Mouse (Mus musculus) liver, embryonic 14.5 days (tissue): ENCODE measurements around the gene Hoxb4. TPM values are rescaled to one million over a fixed set of nuclear protein-coding genes. Genes with fewer than 3 reads are reported as not detected.

Experiments used
- ATAC-seq: fragments of 200-750 bp; cut with Nextera tagmentation; 2 replicates; pipeline ENCODE4 v1.8.0; 2017; ENCODE audit warnings: moderate number of reproducible peaks, mild to moderate bottlenecking, moderate library complexity; ENCODE audit not compliant: insufficient read depth
- DNase-seq, 3 experiments: peaks; one replicate each; pipeline ENCODE4 v3.0.0-alpha.2; 2012 to 2013; ENCODE audit warnings: low read depth in 3 of 3, low spot score in 3 of 3
- H3K27ac ChIP-seq: fragments of 300-500 bp; sonication (generic); 2 replicates; pipeline ENCODE4 v1.5.1; 2014; ENCODE audit warnings: moderate library complexity, mild to moderate bottlenecking, control low read depth, inconsistent platforms
- H3K27me3 ChIP-seq: fragments of 300-500 bp; sonication (generic); 2 replicates; pipeline ENCODE4 v1.6.1; 2014; ENCODE audit warnings: mild to moderate bottlenecking, low read length, moderate library complexity; ENCODE audit not compliant: control insufficient read depth, insufficient read depth
- H3K36me3 ChIP-seq: fragments of 300-500 bp; sonication (generic); replicated peaks from 2 replicates; pipeline ENCODE4 v1.6.1; 2014; ENCODE audit warnings: low read depth; ENCODE audit not compliant: control insufficient read depth, insufficient read depth
- H3K4me1 ChIP-seq, 2 experiments: fragments of 200-500 bp in 1 of 2; fragments of 300-500 bp in 1 of 2; sonication (generic) in 1 of 2; replicated peaks; 2 replicates each; pipeline ENCODE4 v1.6.1; 2012 to 2014; ENCODE audit warnings: antibody characterized with exemption in 1 of 2, inconsistent platforms in 1 of 2, low read length in 1 of 2; ENCODE audit not compliant: control insufficient read depth in 2 of 2, insufficient read depth in 2 of 2
- H3K4me2 ChIP-seq: fragments of 300-500 bp; sonication (generic); 2 replicates; pipeline ENCODE4 v1.6.1; 2014; ENCODE audit warnings: low read depth, mild to moderate bottlenecking, control low read depth, moderate library complexity
- H3K4me3 ChIP-seq, 2 experiments: fragments of 200-500 bp in 1 of 2; fragments of 300-500 bp in 1 of 2; sonication (generic) in 1 of 2; 2 replicates each; pipeline ENCODE4 v1.5.1; 2012 to 2014; ENCODE audit warnings: low read depth in 2 of 2, low read length in 2 of 2, mild to moderate bottlenecking in 2 of 2, control low read depth in 1 of 2, inconsistent platforms in 1 of 2, moderate library complexity in 1 of 2; ENCODE audit not compliant: insufficient read depth in 1 of 2
- H3K9ac ChIP-seq: fragments of 300-500 bp; sonication (generic); replicated peaks from 2 replicates; pipeline ENCODE4 v1.6.1; 2014; ENCODE audit warnings: mild to moderate bottlenecking, control low read depth, moderate library complexity
- H3K9me3 ChIP-seq: fragments of 300-500 bp; sonication (generic); 2 replicates; pipeline ENCODE4 v1.6.1; 2016; ENCODE audit warnings: low read length, mixed read lengths; ENCODE audit not compliant: control insufficient read depth
- CTCF ChIP-seq: IDR thresholded peaks from 2 replicates; pipeline ENCODE4 v1.5.1; 2016; ENCODE audit warnings: antibody characterized with exemption, low read depth, control low read depth
- EP300 ChIP-seq: IDR thresholded peaks from 2 replicates; pipeline ENCODE4 v1.6.1; 2016; ENCODE audit warnings: antibody characterized with exemption, low read depth
- WGBS: fragments of 180-500 bp; shearing (Covaris S2); extraction: QIAGEN DNeasy Blood & Tissue Kit; methylation state at CpG from one replicate; pipeline ENCODE4 v1.1.7; 2014; ENCODE audit not compliant: insufficient replicate concordance; 5-methylcytosine and 5-hydroxymethylcytosine counted together
- polyA plus RNA-seq, 2 experiments: library from polyadenylated mRNA; depleted of rRNA in 1 of 2; stranded (reverse) in 1 of 2; unstranded in 1 of 2; fragments of >200 nt; fragmentation: Nextera tagmentation in 1 of 2; extraction: Ambion mirVana in 1 of 2; gene quantifications; 2 replicates each; pipeline versions ENCODE4 v1.2.1 to v1.2.3; 2012 to 2014

The Hoxb4 gene
- polyA plus RNA-seq, 2 experiments = 0.06 to 0.48 TPM

DNA sequence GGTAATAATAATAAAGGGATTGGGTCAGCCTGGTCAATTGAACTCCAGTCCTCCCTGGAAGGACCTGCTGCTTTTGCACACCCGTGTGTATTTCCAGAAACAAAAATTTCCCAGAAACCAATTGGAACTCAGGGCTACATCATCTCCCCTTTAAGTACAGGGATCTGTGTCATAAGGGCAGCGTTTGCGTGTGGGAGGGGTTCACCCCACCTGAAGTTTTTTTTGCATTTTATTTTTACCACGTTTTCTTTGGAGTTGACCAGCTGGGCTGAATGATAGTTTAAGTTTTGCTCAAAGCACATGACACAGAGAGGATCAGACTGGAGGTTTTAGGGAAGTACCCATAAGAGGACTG, 24.5 kb downstream of the Hoxb4 start:
- H3K9me3 ChIP-seq = no peaks in the 10 kb centered on the region
- H3K27ac ChIP-seq = no peak overlapping the region
- TF ChIP-seq CTCF = no peak
- no peak for TF ChIP-seq EP300
- peaks cover 93% of the 10 kb centered on the region for H3K27me3 ChIP-seq
- no peak overlapping the region for H3K4me3 ChIP-seq
- no peak overlapping the region for H3K4me2 ChIP-seq
- ATAC-seq (no peak), DNase-seq (no peak)
- no peaks in the 10 kb centered on the region for H3K36me3 ChIP-seq
- no peaks in the 10 kb centered on the region for H3K4me1 ChIP-seq
- no peak overlapping the region for H3K9ac ChIP-seq
- WGBS = 9% methylated on average over 4 of the region's 4 CpGs

DNA sequence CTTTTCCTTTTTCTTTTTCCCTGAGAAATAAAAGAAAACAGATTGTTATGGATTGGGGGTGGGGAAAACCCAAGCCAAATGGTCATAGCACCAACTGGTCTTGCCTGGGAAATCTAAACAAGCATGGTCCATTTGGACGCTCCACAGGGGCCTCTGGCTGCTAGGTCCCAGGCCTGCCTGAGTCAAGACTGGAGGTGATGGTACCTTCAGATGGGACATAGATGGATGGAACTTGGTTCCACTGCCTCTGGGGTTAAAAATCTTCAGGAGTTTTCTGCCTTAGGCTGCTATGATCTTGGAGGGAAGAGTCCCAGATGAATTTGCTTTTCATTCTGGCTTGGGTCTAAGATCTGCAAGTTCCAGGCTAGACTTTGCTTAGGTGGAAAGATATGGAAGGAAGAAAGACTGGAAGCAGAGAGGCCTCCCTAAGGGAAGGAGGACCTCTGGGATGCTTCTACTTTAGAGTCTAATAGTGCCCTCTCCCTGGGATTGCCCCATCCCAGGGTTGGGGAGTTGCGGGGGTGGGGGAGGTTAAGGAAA, 25.2 kb downstream of the Hoxb4 start:
- Histone ChIP-seq H3K27me3 (peaks cover 88% of the 10 kb centered on the region), H3K27ac (no peak overlapping the region), H3K9ac (no peak overlapping the region), H3K4me1 (no peaks in the 10 kb centered on the region), H3K36me3 (no peaks in the 10 kb centered on the region), H3K4me3 (no peak overlapping the region), H3K4me2 (no peak overlapping the region), H3K9me3 (no peaks in the 10 kb centered on the region)
- TF ChIP-seq CTCF = no peak
- no peak for TF ChIP-seq EP300
- 42% methylated on average over 2 of the region's 2 CpGs for WGBS
- ATAC-seq = no peak
- no peak for DNase-seq

DNA sequence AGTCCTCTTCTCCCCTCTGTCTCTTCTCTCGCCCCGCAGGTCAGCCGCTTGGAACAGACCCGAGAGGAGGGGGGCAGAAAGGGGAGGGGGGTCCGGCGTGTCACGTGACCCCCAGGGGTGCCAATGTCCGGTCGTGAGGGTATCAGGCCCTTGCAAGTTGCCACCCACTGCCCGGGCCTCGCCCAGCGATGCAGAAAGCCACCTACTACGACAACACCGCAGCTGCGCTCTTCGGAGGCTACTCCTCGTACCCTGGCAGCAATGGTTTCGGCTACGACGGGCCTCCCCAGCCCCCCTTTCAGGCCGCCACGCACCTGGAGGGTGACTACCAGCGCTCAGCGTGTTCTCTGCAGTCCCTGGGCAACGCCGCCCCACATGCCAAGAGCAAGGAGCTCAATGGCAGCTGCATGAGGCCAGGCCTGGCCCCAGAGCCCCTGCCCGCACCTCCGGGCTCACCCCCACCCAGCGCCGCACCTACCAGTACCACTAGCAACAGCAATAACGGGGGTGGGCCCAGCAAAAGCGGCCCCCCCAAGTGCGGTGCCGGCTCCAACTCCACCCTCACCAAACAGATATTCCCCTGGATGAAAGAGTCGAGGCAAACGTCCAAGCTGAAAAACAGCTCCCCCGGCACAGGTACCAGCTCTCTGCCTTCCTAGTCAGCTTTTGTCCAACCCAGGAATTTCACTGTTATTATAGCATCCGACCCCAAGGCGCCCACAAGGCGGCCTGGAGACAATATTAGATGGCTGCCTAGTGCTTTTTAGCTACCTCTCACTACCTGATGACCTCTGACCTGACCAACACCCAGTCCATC, 26.2 kb downstream of the Hoxb4 start:
- no peak for ATAC-seq
- 36% methylated on average over 40 of the region's 40 CpGs for WGBS
- H3K4me1 ChIP-seq = 0 out of 4 replicates have a peak, but pooled peaks cover 0 to 3% of the 10 kb centered on the region in 2 experiments
- H3K9ac ChIP-seq = no peak overlapping the region
- no peak overlapping the region for H3K4me2 ChIP-seq
- H3K27ac ChIP-seq = no peak overlapping the region
- no peak for TF ChIP-seq CTCF
- no peak for TF ChIP-seq EP300
- DNase-seq = no peak
- no peak overlapping the region for H3K4me3 ChIP-seq
- no peaks in the 10 kb centered on the region for H3K9me3 ChIP-seq
- H3K36me3 ChIP-seq = no peaks in the 10 kb centered on the region
- peaks cover 92% of the 10 kb centered on the region for H3K27me3 ChIP-seq

DNA sequence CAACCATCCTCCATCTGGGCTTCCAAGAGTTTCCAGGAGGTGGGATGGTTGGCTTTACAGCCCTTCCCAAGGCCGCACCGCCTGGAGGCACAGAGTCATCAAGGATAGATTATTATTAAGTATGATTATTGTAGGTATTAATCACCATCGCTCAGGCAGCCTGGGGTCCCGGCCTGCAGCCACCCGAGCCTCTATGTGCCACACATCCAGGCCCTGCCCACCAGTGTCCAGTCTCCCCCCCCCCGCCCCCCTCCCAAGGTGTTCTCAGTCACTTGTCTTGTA, 26.8 kb downstream of the Hoxb4 start:
- no peak overlapping the region for H3K9ac ChIP-seq
- peaks cover 92% of the 10 kb centered on the region for H3K27me3 ChIP-seq
- 50% methylated on average over 6 of the region's 6 CpGs for WGBS
- H3K4me1 ChIP-seq = 0 out of 4 replicates have a peak, but pooled peaks cover 0 to 3% of the 10 kb centered on the region in 2 experiments
- H3K36me3 ChIP-seq = no peaks in the 10 kb centered on the region
- no peaks in the 10 kb centered on the region for H3K9me3 ChIP-seq
- no peak for ATAC-seq
- no peak overlapping the region for H3K4me2 ChIP-seq
- H3K4me3 ChIP-seq = no peak overlapping the region
- no peak for DNase-seq
- no peak for TF ChIP-seq CTCF
- TF ChIP-seq EP300 = no peak
- H3K27ac ChIP-seq = no peak overlapping the region

DNA sequence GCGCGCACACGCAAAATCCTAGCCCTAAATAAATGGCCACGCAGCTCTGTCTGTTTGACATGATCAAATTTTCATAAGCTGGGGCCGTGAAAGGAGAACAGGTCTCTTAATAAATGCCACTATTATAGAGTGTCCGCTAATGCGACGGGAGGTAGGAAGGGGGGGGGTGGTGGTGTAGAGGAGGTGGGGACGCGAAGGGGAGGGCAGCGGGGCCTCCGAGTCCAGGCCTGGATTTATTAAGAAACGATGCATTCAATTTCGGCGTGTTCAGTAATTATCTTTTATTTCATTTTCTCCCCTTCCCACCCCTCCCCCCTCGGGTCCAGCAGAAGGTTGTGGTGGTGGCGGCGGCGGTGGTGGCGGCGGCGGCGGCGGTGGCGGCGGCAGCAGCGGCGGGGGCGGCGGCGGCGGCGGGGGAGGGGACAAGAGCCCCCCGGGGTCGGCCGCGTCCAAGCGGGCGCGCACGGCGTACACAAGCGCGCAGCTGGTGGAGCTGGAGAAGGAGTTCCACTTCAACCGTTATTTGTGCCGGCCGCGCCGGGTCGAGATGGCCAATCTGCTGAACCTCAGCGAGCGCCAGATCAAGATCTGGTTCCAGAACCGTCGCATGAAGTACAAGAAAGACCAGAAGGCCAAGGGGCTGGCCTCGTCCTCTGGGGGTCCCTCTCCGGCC, 27.3 kb downstream of the Hoxb4 start:
- no peak for ATAC-seq
- H3K9me3 ChIP-seq = no peaks in the 10 kb centered on the region
- no peak overlapping the region for H3K4me3 ChIP-seq
- H3K27ac ChIP-seq = no peak overlapping the region
- H3K27me3 ChIP-seq = peaks cover 91% of the 10 kb centered on the region
- H3K9ac ChIP-seq = no peak overlapping the region
- 7% methylated on average over 48 of the region's 56 CpGs for WGBS
- peak overlapping the region; percentile 6; the same call in 1 of the 2 replicates for H3K4me2 ChIP-seq
- DNase-seq = no peak
- H3K4me1 ChIP-seq = 0 out of 4 replicates have a peak, but pooled peaks cover 0 to 3% of the 10 kb centered on the region in 2 experiments
- no peaks in the 10 kb centered on the region for H3K36me3 ChIP-seq
- TF ChIP-seq CTCF = no peak
- TF ChIP-seq EP300 = no peak
